ENCODE assay signal across 15 mouse cellular contexts in the genomic region with DNA sequence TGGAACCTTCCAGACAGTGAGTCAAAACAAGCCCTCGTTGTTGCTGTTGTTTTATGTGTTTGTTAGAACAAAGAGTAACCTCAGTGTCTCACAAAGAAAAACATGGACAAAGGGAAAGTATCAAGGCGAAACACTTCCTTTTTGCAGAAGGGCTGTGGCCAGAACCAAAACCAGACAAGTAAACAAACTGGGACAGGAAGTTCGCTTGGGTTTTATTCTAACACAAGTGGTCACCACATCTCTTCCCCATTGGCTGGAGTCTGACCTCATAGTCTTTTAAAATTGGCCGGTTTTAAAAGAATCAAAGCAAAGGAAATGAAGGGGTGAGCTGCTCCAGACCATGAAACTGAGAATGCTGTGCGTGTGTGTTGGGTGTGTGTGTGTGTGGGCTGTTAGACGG.
DNase-seq lines count a peak whose midpoint lies in the region; ATAC-seq and TF ChIP-seq lines count a peak whose summit lies in the region.
"Had no signal": no experiment of that assay in that cellular context is flagged by ENCODE, and none has a peak within 500 bp of the region (broad histone marks: within the 10 kb centered on the region; RNA-seq: fewer than 3 reads in every experiment).

No protein-coding gene starts in this region.

- peaks cover 7% of the 10 kb centered on the region; the same call in 1 of the 2 replicates for H3K9me3 ChIP-seq in heart, embryonic 13.5 days
- no peaks in the 10 kb centered on the region for H3K9me3 ChIP-seq in lung, postnatal 0 days (ENCODE audit: low read length)
- 0 out of 2 replicates have a peak, but pooled peaks cover 2% of the 10 kb centered on the region for H3K9me3 ChIP-seq in midbrain, embryonic 13.5 days
- H3K9me3 ChIP-seq: forebrain, embryonic 13.5 days; liver, embryonic 13.5 days had no signal

- no peak overlapping the region for H3K9ac ChIP-seq in heart, embryonic 13.5 days
- H3K9ac ChIP-seq in lung, postnatal 0 days (replicated peaks; ENCODE audit: low read depth) = no peak overlapping the region
- H3K9ac ChIP-seq in midbrain, embryonic 13.5 days (replicated peaks) = no peak overlapping the region
- H3K9ac ChIP-seq: forebrain, embryonic 13.5 days; liver, embryonic 13.5 days had no signal

- no peak overlapping the region for H3K4me2 ChIP-seq in heart, embryonic 13.5 days
- no peak overlapping the region for H3K4me2 ChIP-seq in lung, postnatal 0 days (replicated peaks; ENCODE audit: low read depth, low read length)
- H3K4me2 ChIP-seq in midbrain, embryonic 13.5 days (replicated peaks) = no peak overlapping the region
- H3K4me2 ChIP-seq: forebrain, embryonic 13.5 days; liver, embryonic 13.5 days had no signal

- peak overlapping the region; percentile 25; the same call in 1 of the 2 replicates for H3K27ac ChIP-seq in heart, embryonic 13.5 days (replicated peaks)
- H3K27ac ChIP-seq in lung, postnatal 0 days (ENCODE audit: low read length) = no peak overlapping the region
- no peak overlapping the region for H3K27ac ChIP-seq in midbrain, embryonic 13.5 days
- H3K27ac ChIP-seq: forebrain, embryonic 13.5 days; liver, embryonic 13.5 days had no signal

- WGBS in heart, embryonic 13.5 days = 69% methylated on average over 6 of the region's 6 CpGs
- 38% methylated on average over 6 of the region's 6 CpGs for WGBS in lung, postnatal 0 days
- 83% methylated on average over 6 of the region's 6 CpGs for WGBS in midbrain, embryonic 13.5 days

- no peak for TF ChIP-seq CTCF in lung, postnatal 0 days (IDR thresholded peaks at IDR 0.05)

- H3K4me1 ChIP-seq in heart, embryonic 13.5 days = peaks cover 28% of the 10 kb centered on the region
- no peaks in the 10 kb centered on the region for H3K4me1 ChIP-seq in lung, postnatal 0 days (ENCODE audit: insufficient read depth, low read depth, low read length)
- H3K4me1 ChIP-seq in midbrain, embryonic 13.5 days (replicated peaks) = no peaks in the 10 kb centered on the region
- H3K4me1 ChIP-seq: forebrain, embryonic 13.5 days; liver, embryonic 13.5 days had no signal

- H3K4me3 ChIP-seq in heart, embryonic 13.5 days = no peak overlapping the region
- H3K4me3 ChIP-seq in lung, postnatal 0 days (ENCODE audit: low read depth, low read length) = no peak overlapping the region
- H3K4me3 ChIP-seq in midbrain, embryonic 13.5 days (replicated peaks) = no peak overlapping the region
- H3K4me3 ChIP-seq: forebrain, embryonic 13.5 days; liver, embryonic 13.5 days had no signal

- TF ChIP-seq EP300 in lung, postnatal 0 days (IDR thresholded peaks at IDR 0.05) = no peak

- no peak for ATAC-seq in heart, embryonic 13.5 days (ENCODE audit: extremely low read depth, insufficient number of reproducible peaks, low FRiP score, low TSS enrichment)
- peak; percentile 55 for ATAC-seq in lung, postnatal 0 days
- peak; percentile 43 to 73; a peak in 3 of 4 replicates for ATAC-seq in hematopoietic stem cell, adult 5-6 weeks (replicated peaks in 1 of 2; ENCODE audit: insufficient read depth in 1 of 2, low FRiP score in 2 of 2, low TSS enrichment in 1 of 2, low read depth in 1 of 2, poor library complexity in 2 of 2, severe bottlenecking in 2 of 2)
- ATAC-seq in neutrophil, adult 5-6 weeks (ENCODE audit: extremely low read depth, insufficient number of reproducible peaks, low FRiP score, poor library complexity, severe bottlenecking) = peak; percentile 21; the same call in 1 of the 2 replicates
- ATAC-seq in midbrain, embryonic 13.5 days = no peak
- ATAC-seq: forebrain, embryonic 13.5 days had no signal

- no peaks in the 10 kb centered on the region for H3K27me3 ChIP-seq in heart, embryonic 13.5 days (replicated peaks)
- H3K27me3 ChIP-seq in lung, postnatal 0 days (replicated peaks; ENCODE audit: insufficient read depth, low read length) = no peaks in the 10 kb centered on the region
- H3K27me3 ChIP-seq in midbrain, embryonic 13.5 days = no peaks in the 10 kb centered on the region
- H3K27me3 ChIP-seq: forebrain, embryonic 13.5 days; liver, embryonic 13.5 days had no signal

- DNase-seq in heart, postnatal 4 days = no peak
- DNase-seq in lung, postnatal 0 days (ENCODE audit: low spot score) = peak; percentile 45
- DNase-seq in lung, adult 18-20 months = no peak
- no peak for DNase-seq in cerebellum, adult 18-20 months
- DNase-seq: adrenal gland, postnatal 10 days; B cell, adult 2 months; heart, postnatal 36 days; liver, embryonic 13.5 days; right cerebral cortex, postnatal 4 days; thymus, postnatal 4 days had no signal

- H3K36me3 ChIP-seq in heart, embryonic 13.5 days = no peaks in the 10 kb centered on the region
- H3K36me3 ChIP-seq in lung, postnatal 0 days (ENCODE audit: insufficient read depth, low read length) = no peaks in the 10 kb centered on the region
- no peaks in the 10 kb centered on the region for H3K36me3 ChIP-seq in midbrain, embryonic 13.5 days
- H3K36me3 ChIP-seq: liver, embryonic 13.5 days had no signal

Comparison
In these comparisons a context has a peak if more than half of its experiments do, and no peak if none do; other contexts are left out.
1. ATAC-seq: peak in lung, postnatal 0 days (single experiment), hematopoietic stem cell, adult 5-6 weeks (2 of 2) and neutrophil, adult 5-6 weeks (single experiment); none in heart, embryonic 13.5 days (single experiment) and midbrain, embryonic 13.5 days (single experiment).